Mouse (Mus musculus): ENCODE data around the gene Igf2bp2. TPM values are rescaled to one million over a fixed set of nuclear protein-coding genes. Genes with fewer than 3 reads are reported as not detected.

Gene Igf2bp2
- total and polyA plus RNA-seq, 3 experiments: 0.43 to 1.5 (median 0.51) TPM

- 0 out of 2 replicates have a peak, but pooled peaks have one; percentile 40 for TF ChIP-seq IRF4 (IDR thresholded peaks at IDR 0.05; ENCODE audit: low read depth, low read length)
- no peak for TF ChIP-seq CHD2 (IDR thresholded peaks at IDR 0.05; ENCODE audit: low read length)
- dilution Hi-C loops (cut with MboI; ENCODE audit: extremely low pct_ligation_motif_present, extremely low pct_unique_long_range_greater_than_20kb, low sequenced_read_pairs) (no loop called here), in situ Hi-C loops (cut with MboI; ENCODE audit: low pct_ligation_motif_present, low pct_unique_long_range_greater_than_20kb, low sequenced_read_pairs) (no loop called here)
- no peak for DNase-seq (ENCODE audit: extremely low read depth)
- H3K27me3 ChIP-seq (replicated peaks): no peaks in the 10 kb centered on the region
- H3K4me2 ChIP-seq (ENCODE audit: insufficient read depth, low read depth, poor library complexity, severe bottlenecking): no peak overlapping the region
- H3K4me3 ChIP-seq (replicated peaks in 1 of 3; ENCODE audit: low read depth in 2 of 3, low read length in 2 of 3, poor library complexity in 1 of 3): no peak overlapping the region
- no peak overlapping the region for H3K9ac ChIP-seq (ENCODE audit: insufficient read depth, low read depth)
- peaks cover 7 to 34% of the 10 kb centered on the region in 2 experiments for H3K4me1 ChIP-seq (ENCODE audit: control insufficient read depth in 1 of 2, insufficient read depth in 2 of 2)
- H3K79me2 ChIP-seq (replicated peaks; ENCODE audit: control insufficient read depth, extremely low read depth, insufficient read depth, poor library complexity, severe bottlenecking): no peaks in the 10 kb centered on the region
- peaks cover 60 to 88% of the 10 kb centered on the region in 2 experiments for H3K36me3 ChIP-seq (replicated peaks in 1 of 2; ENCODE audit: control insufficient read depth in 1 of 2, insufficient read depth in 1 of 2, low read length in 1 of 2)
- H3K9me3 ChIP-seq (replicated peaks; ENCODE audit: low read length): no peaks in the 10 kb centered on the region
- H3K27ac ChIP-seq (ENCODE audit: insufficient read depth, low read depth): no peak overlapping the region
Observed at GRCm38 (mm10) chr16:22043830-22044229, 119.3 kb downstream of the Igf2bp2 start.

- no peak for DNase-seq (ENCODE audit: extremely low read depth)
- no peak overlapping the region for H3K27ac ChIP-seq (ENCODE audit: insufficient read depth, low read depth)
- no peak overlapping the region for H3K4me3 ChIP-seq (replicated peaks in 1 of 3; ENCODE audit: low read depth in 2 of 3, low read length in 2 of 3, poor library complexity in 1 of 3)
- dilution Hi-C loops (cut with MboI; ENCODE audit: extremely low pct_ligation_motif_present, extremely low pct_unique_long_range_greater_than_20kb, low sequenced_read_pairs) (no loop called here), in situ Hi-C loops (cut with MboI; ENCODE audit: low pct_ligation_motif_present, low pct_unique_long_range_greater_than_20kb, low sequenced_read_pairs) (no loop called here)
- no peaks in the 10 kb centered on the region for H3K9me3 ChIP-seq (replicated peaks; ENCODE audit: low read length)
- no peak overlapping the region for H3K4me2 ChIP-seq (ENCODE audit: insufficient read depth, low read depth, poor library complexity, severe bottlenecking)
- no peaks in the 10 kb centered on the region for H3K79me2 ChIP-seq (replicated peaks; ENCODE audit: control insufficient read depth, extremely low read depth, insufficient read depth, poor library complexity, severe bottlenecking)
- no peak overlapping the region for H3K9ac ChIP-seq (ENCODE audit: insufficient read depth, low read depth)
- no peak for TF ChIP-seq POLR2A (IDR thresholded peaks at IDR 0.05; ENCODE audit: low read depth, low read length)
- TF ChIP-seq MEF2A (IDR thresholded peaks at IDR 0.05; ENCODE audit: borderline replicate concordance, low read depth, low read length): peak; percentile 92; the same call in 1 of the 2 replicates
- TF ChIP-seq ETS1 (conservative IDR thresholded peaks at IDR 0.05; ENCODE audit: low read depth, low read length): no peak
- peak; percentile 50 for TF ChIP-seq USF2 (conservative IDR thresholded peaks at IDR 0.05; ENCODE audit: low read depth, low read length)
- peak; percentile 85 for TF ChIP-seq ZNF384 (IDR thresholded peaks at IDR 0.05; ENCODE audit: low read depth, low read length)
- TF ChIP-seq USF1 (IDR thresholded peaks at IDR 0.05; ENCODE audit: low read depth, low read length): peak; percentile 66
- TF ChIP-seq EP300 (IDR thresholded peaks at IDR 0.05; ENCODE audit: low read length): 0 out of 2 replicates have a peak, but pooled peaks have one; percentile 7
- peak; percentile 78 for TF ChIP-seq BHLHE40 (IDR thresholded peaks at IDR 0.05; ENCODE audit: low read depth, low read length)
- TF ChIP-seq JUND (conservative IDR thresholded peaks at IDR 0.05; ENCODE audit: low read depth, low read length): no peak
- no peak for TF ChIP-seq RAD21 (IDR thresholded peaks at IDR 0.05; ENCODE audit: low read depth, low read length)
- peak; percentile 84 for TF ChIP-seq IRF4 (IDR thresholded peaks at IDR 0.05; ENCODE audit: low read depth, low read length)
- TF ChIP-seq CTCF (conservative IDR thresholded peaks at IDR 0.05 in 1 of 2, IDR thresholded peaks at IDR 0.05 in 1 of 2; ENCODE audit: low read depth in 2 of 2, low read length in 2 of 2): no peak
- TF ChIP-seq POLR2AphosphoS2 (IDR thresholded peaks at IDR 0.05; ENCODE audit: low read depth, low read length): no peak
- no peaks in the 10 kb centered on the region for H3K27me3 ChIP-seq (replicated peaks)
- H3K4me1 ChIP-seq (ENCODE audit: control insufficient read depth in 1 of 2, insufficient read depth in 2 of 2): peaks cover 10 to 48% of the 10 kb centered on the region in 2 experiments
- peaks cover 42 to 79% of the 10 kb centered on the region in 2 experiments for H3K36me3 ChIP-seq (replicated peaks in 1 of 2; ENCODE audit: control insufficient read depth in 1 of 2, insufficient read depth in 1 of 2, low read length in 1 of 2)
Observed at GRCm38 (mm10) chr16:22039978-22040377, 123.1 kb downstream of the Igf2bp2 start.

- Histone ChIP-seq H3K27ac (ENCODE audit: insufficient read depth, low read depth) (peak overlapping the region; percentile 54), H3K9me3 (replicated peaks; ENCODE audit: low read length) (no peaks in the 10 kb centered on the region), H3K9ac (ENCODE audit: insufficient read depth, low read depth) (peak overlapping the region; percentile 30), H3K27me3 (replicated peaks) (no peaks in the 10 kb centered on the region), H3K36me3 (replicated peaks in 1 of 2; ENCODE audit: control insufficient read depth in 1 of 2, insufficient read depth in 1 of 2, low read length in 1 of 2) (peaks cover 29 to 65% of the 10 kb centered on the region in 2 experiments), H3K4me1 (ENCODE audit: control insufficient read depth in 1 of 2, insufficient read depth in 2 of 2) (peaks cover 10 to 39% of the 10 kb centered on the region in 2 experiments), H3K4me3 (replicated peaks in 1 of 3; ENCODE audit: low read depth in 2 of 3, low read length in 2 of 3, poor library complexity in 1 of 3) (no peak overlapping the region), H3K4me2 (ENCODE audit: insufficient read depth, low read depth, poor library complexity, severe bottlenecking) (peak overlapping the region; percentile 41), H3K79me2 (replicated peaks; ENCODE audit: control insufficient read depth, extremely low read depth, insufficient read depth, poor library complexity, severe bottlenecking) (no peaks in the 10 kb centered on the region)
- peak; percentile 44 for DNase-seq (ENCODE audit: extremely low read depth)
- dilution Hi-C loops (cut with MboI; ENCODE audit: extremely low pct_ligation_motif_present, extremely low pct_unique_long_range_greater_than_20kb, low sequenced_read_pairs): no loop called here
- in situ Hi-C loops (cut with MboI; ENCODE audit: low pct_ligation_motif_present, low pct_unique_long_range_greater_than_20kb, low sequenced_read_pairs): no loop called here
- TF ChIP-seq SIN3A (IDR thresholded peaks at IDR 0.05; ENCODE audit: low read length): no peak
- TF ChIP-seq CHD2 (IDR thresholded peaks at IDR 0.05; ENCODE audit: low read length): no peak
- no peak for TF ChIP-seq USF1 (IDR thresholded peaks at IDR 0.05; ENCODE audit: low read depth, low read length)
- no peak for TF ChIP-seq MAZ (IDR thresholded peaks at IDR 0.05; ENCODE audit: low read depth, low read length)
- TF ChIP-seq MYC (IDR thresholded peaks at IDR 0.05; ENCODE audit: low read depth, low read length): no peak
- TF ChIP-seq EP300 (IDR thresholded peaks at IDR 0.05; ENCODE audit: low read length): peak; percentile 43
- TF ChIP-seq ZC3H11A (IDR thresholded peaks at IDR 0.05; ENCODE audit: low read depth, low read length): no peak
- TF ChIP-seq TBP (conservative IDR thresholded peaks at IDR 0.05; ENCODE audit: low read depth, low read length): no peak
- TF ChIP-seq USF2 (conservative IDR thresholded peaks at IDR 0.05; ENCODE audit: low read depth, low read length): no peak
- no peak for TF ChIP-seq IRF4 (IDR thresholded peaks at IDR 0.05; ENCODE audit: low read depth, low read length)
- 0 out of 2 replicates have a peak, but pooled peaks have one; percentile 29 for TF ChIP-seq JUND (conservative IDR thresholded peaks at IDR 0.05; ENCODE audit: low read depth, low read length)
- peak; percentile 56 for TF ChIP-seq JUN (IDR thresholded peaks at IDR 0.05; ENCODE audit: insufficient read depth, low read depth, low read length)
- TF ChIP-seq ELF1 (IDR thresholded peaks at IDR 0.05; ENCODE audit: low read depth, low read length): no peak
- TF ChIP-seq MEF2A (IDR thresholded peaks at IDR 0.05; ENCODE audit: borderline replicate concordance, low read depth, low read length): peak; percentile 78; the same call in 1 of the 2 replicates
- 0 out of 2 replicates have a peak, but pooled peaks have one; percentile 11 for TF ChIP-seq RCOR1 (conservative IDR thresholded peaks at IDR 0.05; ENCODE audit: low read depth, low read length)
- no peak for TF ChIP-seq MAX (IDR thresholded peaks at IDR 0.05; ENCODE audit: low read length)
- TF ChIP-seq GABPA (IDR thresholded peaks at IDR 0.05; ENCODE audit: insufficient replicate concordance, low read depth, low read length): no peak
- no peak; the same call in 1 of the 2 replicates for TF ChIP-seq ETS1 (conservative IDR thresholded peaks at IDR 0.05; ENCODE audit: low read depth, low read length)
Observed at GRCm38 (mm10) chr16:22038554-22038953, 124.5 kb downstream of the Igf2bp2 start.

All from CH12.LX (cell line).